ENCODE assay signal across 18 mouse cellular contexts in the genomic region with DNA sequence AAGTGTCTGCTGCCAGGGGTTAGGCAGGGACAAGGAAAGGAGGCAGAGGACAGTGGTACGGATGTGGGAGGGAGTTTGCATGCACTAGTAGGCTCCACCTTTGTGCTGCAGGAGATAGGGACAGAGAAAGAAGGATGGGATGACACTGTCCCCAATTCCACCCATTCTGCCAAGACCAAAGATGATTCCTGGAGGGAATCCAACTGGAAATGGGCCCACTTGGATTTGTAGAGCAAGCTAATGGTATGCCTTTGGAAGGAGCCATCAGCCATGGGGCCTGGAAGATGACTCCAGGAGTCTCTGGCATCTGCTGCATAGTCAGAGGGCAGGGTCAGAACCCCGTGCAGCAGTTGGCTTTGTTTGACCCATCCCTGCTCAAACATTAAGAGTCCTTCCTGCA. TPM values are rescaled to one million over a fixed set of nuclear protein-coding genes. Genes with fewer than 3 reads are reported as not detected.
DNase-seq lines count a peak whose midpoint lies in the region; TF ChIP-seq lines count a peak whose summit lies in the region.
"Had no signal": no experiment of that assay in that cellular context is flagged by ENCODE, and none has a peak within 500 bp of the region (broad histone marks: within the 10 kb centered on the region; RNA-seq: fewer than 3 reads in every experiment).

No protein-coding gene starts in this region.

- no peak for TF ChIP-seq POLR2A in liver, adult 2 months (IDR thresholded peaks at IDR 0.05; ENCODE audit: extremely low read depth, insufficient read depth, low read length)
- no peak for TF ChIP-seq POLR2A in brain, embryonic 14.5 days (IDR thresholded peaks at IDR 0.05; ENCODE audit: borderline replicate concordance, extremely low read depth, insufficient read depth, insufficient read length, poor library complexity, severe bottlenecking)

- no peaks in the 10 kb centered on the region for H3K27me3 ChIP-seq in liver, adult 2 months (ENCODE audit: control insufficient read depth, insufficient read depth, low read length)
- H3K27me3 ChIP-seq: intestine, embryonic 15.5 days; neural tube, embryonic 12.5 days had no signal

- H3K27ac ChIP-seq in liver, adult 2 months (replicated peaks; ENCODE audit: insufficient read depth, low read depth, low read length) = no peak overlapping the region
- H3K27ac ChIP-seq: heart, embryonic 10.5 days; hindbrain, embryonic 14.5 days; intestine, embryonic 15.5 days; macrophage; neural tube, embryonic 12.5 days; stomach, postnatal 0 days had no signal

- no peak overlapping the region for H3K9ac ChIP-seq in liver, adult 2 months (ENCODE audit: low read depth, low read length)
- H3K9ac ChIP-seq: forebrain, postnatal 0 days; hindbrain, embryonic 14.5 days; intestine, embryonic 15.5 days; neural tube, embryonic 12.5 days had no signal

- WGBS in liver, adult 2 months = 57% methylated on average over 2 of the region's 2 CpGs

- DNase-seq in liver, adult 2 months (ENCODE audit: extremely low read depth, low read depth, low spot score) = peak; percentile 4
- DNase-seq in liver = no peak
- peak; percentile 32 for DNase-seq in brain, embryonic 14.5 days (ENCODE audit: low read depth)
- peak; percentile 77 to 81 for DNase-seq in cerebellum, adult 18-20 months
- DNase-seq in cerebellum, postnatal 25 days = peak; percentile 74 to 90
- DNase-seq in kidney, adult 8-10 months = no peak
- no peak for DNase-seq in retina, embryonic 14.5 days (ENCODE audit: low spot score)
- DNase-seq: embryo, embryonic 11 days; forebrain, postnatal 0 days; kidney, postnatal 10 days; lung, adult 2 months; right cerebral cortex, adult 18-20 months had no signal

- no peaks in the 10 kb centered on the region for H3K4me1 ChIP-seq in liver, adult 2 months (ENCODE audit: control insufficient read depth, insufficient read depth, low read length)
- H3K4me1 ChIP-seq: intestine, embryonic 15.5 days had no signal

- TF ChIP-seq CTCF in liver, adult 2 months (IDR thresholded peaks at IDR 0.05; ENCODE audit: low read depth, low read length) = no peak
- no peak for TF ChIP-seq CTCF in brain, embryonic 14.5 days (IDR thresholded peaks at IDR 0.05; ENCODE audit: borderline replicate concordance, extremely low read depth, insufficient read depth, insufficient read length)

- H3K79me2 ChIP-seq in liver, adult 2 months (ENCODE audit: control insufficient read depth, insufficient read depth, low read length) = no peaks in the 10 kb centered on the region

- no peak overlapping the region for H3K4me3 ChIP-seq in liver, adult 2 months (ENCODE audit: insufficient read depth, low read depth, low read length)
- H3K4me3 ChIP-seq: heart, embryonic 10.5 days; intestine, embryonic 15.5 days; neural tube, embryonic 12.5 days had no signal

- no peaks in the 10 kb centered on the region for H3K36me3 ChIP-seq in liver, adult 2 months (ENCODE audit: control insufficient read depth, insufficient read depth, low read length)
- H3K36me3 ChIP-seq: heart, embryonic 10.5 days; intestine, embryonic 15.5 days; neural tube, embryonic 12.5 days had no signal

RNA-seq across cellular contexts. Expression of a gene that starts 52.3 kb away (rescaled TPM):
- 0.07 TPM in 1 of 2 replicates, not detected in the other for total RNA-seq in liver, adult 2 months (2014; rRNA removed)
- polyA plus RNA-seq in liver, adult 2 months (2012; rRNA removed) = not detected in 2 replicates
- polyA plus RNA-seq in brain, embryonic 14.5 days (2012; rRNA removed) = 43.4 and 54.4 TPM in 2 replicates
- polyA plus RNA-seq: macrophage had no signal

Comparison
In these comparisons a context has a peak if more than half of its experiments do, and no peak if none do; other contexts are left out.
1. DNase-seq: peak in liver, adult 2 months (single experiment), brain, embryonic 14.5 days (single experiment), cerebellum, adult 18-20 months (2 of 2) and cerebellum, postnatal 25 days (2 of 2); none in liver (single experiment), kidney, adult 8-10 months (0 of 2) and retina, embryonic 14.5 days (single experiment).
2. RNA of a gene that starts 52.3 kb away (polyA plus RNA-seq): 43.4 to 54.4 TPM in brain, embryonic 14.5 days; not detected in liver, adult 2 months; every median in the first group is over 10 times any median in the second.